Mouse (Mus musculus) liver, embryonic 14.5 days (tissue): ENCODE data around the gene Ppp2r5e. TPM values are rescaled to one million over a fixed set of nuclear protein-coding genes. Genes with fewer than 3 reads are reported as not detected.

Experiments used
- ATAC-seq: fragments of 200-750 bp; cut with Nextera tagmentation; 2 replicates; pipeline ENCODE4 v1.8.0; 2017; ENCODE audit warnings: moderate number of reproducible peaks, mild to moderate bottlenecking, moderate library complexity; ENCODE audit not compliant: insufficient read depth
- DNase-seq, 3 experiments: peaks; one replicate each; pipeline ENCODE4 v3.0.0-alpha.2; 2012 to 2013; ENCODE audit warnings: low read depth in 3 of 3, low spot score in 3 of 3
- H3K27ac ChIP-seq: fragments of 300-500 bp; sonication (generic); 2 replicates; pipeline ENCODE4 v1.5.1; 2014; ENCODE audit warnings: moderate library complexity, mild to moderate bottlenecking, control low read depth, inconsistent platforms
- H3K27me3 ChIP-seq: fragments of 300-500 bp; sonication (generic); 2 replicates; pipeline ENCODE4 v1.6.1; 2014; ENCODE audit warnings: mild to moderate bottlenecking, low read length, moderate library complexity; ENCODE audit not compliant: control insufficient read depth, insufficient read depth
- H3K36me3 ChIP-seq: fragments of 300-500 bp; sonication (generic); replicated peaks from 2 replicates; pipeline ENCODE4 v1.6.1; 2014; ENCODE audit warnings: low read depth; ENCODE audit not compliant: control insufficient read depth, insufficient read depth
- H3K4me1 ChIP-seq, 2 experiments: fragments of 200-500 bp in 1 of 2; fragments of 300-500 bp in 1 of 2; sonication (generic) in 1 of 2; replicated peaks; 2 replicates each; pipeline ENCODE4 v1.6.1; 2012 to 2014; ENCODE audit warnings: antibody characterized with exemption in 1 of 2, inconsistent platforms in 1 of 2, low read length in 1 of 2; ENCODE audit not compliant: control insufficient read depth in 2 of 2, insufficient read depth in 2 of 2
- H3K4me2 ChIP-seq: fragments of 300-500 bp; sonication (generic); 2 replicates; pipeline ENCODE4 v1.6.1; 2014; ENCODE audit warnings: low read depth, mild to moderate bottlenecking, control low read depth, moderate library complexity
- H3K4me3 ChIP-seq, 2 experiments: fragments of 200-500 bp in 1 of 2; fragments of 300-500 bp in 1 of 2; sonication (generic) in 1 of 2; 2 replicates each; pipeline ENCODE4 v1.5.1; 2012 to 2014; ENCODE audit warnings: low read depth in 2 of 2, low read length in 2 of 2, mild to moderate bottlenecking in 2 of 2, control low read depth in 1 of 2, inconsistent platforms in 1 of 2, moderate library complexity in 1 of 2; ENCODE audit not compliant: insufficient read depth in 1 of 2
- H3K9ac ChIP-seq: fragments of 300-500 bp; sonication (generic); replicated peaks from 2 replicates; pipeline ENCODE4 v1.6.1; 2014; ENCODE audit warnings: mild to moderate bottlenecking, control low read depth, moderate library complexity
- H3K9me3 ChIP-seq: fragments of 300-500 bp; sonication (generic); 2 replicates; pipeline ENCODE4 v1.6.1; 2016; ENCODE audit warnings: low read length, mixed read lengths; ENCODE audit not compliant: control insufficient read depth
- CTCF ChIP-seq: IDR thresholded peaks from 2 replicates; pipeline ENCODE4 v1.5.1; 2016; ENCODE audit warnings: antibody characterized with exemption, low read depth, control low read depth
- EP300 ChIP-seq: IDR thresholded peaks from 2 replicates; pipeline ENCODE4 v1.6.1; 2016; ENCODE audit warnings: antibody characterized with exemption, low read depth
- WGBS: fragments of 180-500 bp; shearing (Covaris S2); extraction: QIAGEN DNeasy Blood & Tissue Kit; methylation state at CpG from one replicate; pipeline ENCODE4 v1.1.7; 2014; ENCODE audit not compliant: insufficient replicate concordance; 5-methylcytosine and 5-hydroxymethylcytosine counted together
- polyA plus RNA-seq, 2 experiments: library from polyadenylated mRNA; depleted of rRNA in 1 of 2; stranded (reverse) in 1 of 2; unstranded in 1 of 2; fragments of >200 nt; fragmentation: Nextera tagmentation in 1 of 2; extraction: Ambion mirVana in 1 of 2; gene quantifications; 2 replicates each; pipeline versions ENCODE4 v1.2.1 to v1.2.3; 2012 to 2014

Ppp2r5e gene
- polyA plus RNA-seq, 2 experiments, result 5.0 to 6.8 TPM

GRCm38 (mm10) chr12:75479375-75479898, 116.6 kb downstream of the Ppp2r5e start:
- 81% methylated on average over 8 of the region's 8 CpGs for WGBS
- ATAC-seq, result no peak
- peaks cover 9 to 13% of the 10 kb centered on the region in 2 experiments for H3K4me1 ChIP-seq
- H3K36me3 ChIP-seq, result no peaks in the 10 kb centered on the region
- no peak overlapping the region for H3K27ac ChIP-seq
- H3K9ac ChIP-seq, result no peak overlapping the region
- H3K4me2 ChIP-seq, result no peak overlapping the region
- no peaks in the 10 kb centered on the region for H3K9me3 ChIP-seq
- TF ChIP-seq CTCF (no peak), EP300 (no peak)
- no peak overlapping the region for H3K4me3 ChIP-seq
- no peak for DNase-seq
- no peaks in the 10 kb centered on the region for H3K27me3 ChIP-seq

GRCm38 (mm10) chr12:75478596-75478995, 117.4 kb downstream of the Ppp2r5e start:
- Histone ChIP-seq H3K4me3 (no peak overlapping the region), H3K9ac (no peak overlapping the region), H3K36me3 (no peaks in the 10 kb centered on the region), H3K4me2 (no peak overlapping the region), H3K9me3 (no peaks in the 10 kb centered on the region), H3K4me1 (peaks cover 9 to 13% of the 10 kb centered on the region in 2 experiments), H3K27me3 (no peaks in the 10 kb centered on the region), H3K27ac (no peak overlapping the region)
- WGBS, result 84% methylated on average over 3 of the region's 3 CpGs
- TF ChIP-seq EP300, result no peak
- TF ChIP-seq CTCF, result no peak
- ATAC-seq (no peak), DNase-seq (no peak)

GRCm38 (mm10) chr12:75478117-75478516, 117.9 kb downstream of the Ppp2r5e start:
- no peak overlapping the region for H3K9ac ChIP-seq
- no peak for TF ChIP-seq EP300
- 85% methylated on average over 4 of the region's 4 CpGs for WGBS
- no peaks in the 10 kb centered on the region for H3K36me3 ChIP-seq
- H3K4me2 ChIP-seq, result no peak overlapping the region
- H3K9me3 ChIP-seq, result no peaks in the 10 kb centered on the region
- H3K27ac ChIP-seq, result no peak overlapping the region
- no peaks in the 10 kb centered on the region for H3K27me3 ChIP-seq
- ATAC-seq, result no peak
- no peak overlapping the region for H3K4me3 ChIP-seq
- peaks cover 9 to 13% of the 10 kb centered on the region in 2 experiments for H3K4me1 ChIP-seq
- DNase-seq, result no peak

GRCm38 (mm10) chr12:75473021-75473420, 123.0 kb downstream of the Ppp2r5e start:
- Histone ChIP-seq H3K27ac (no peak overlapping the region), H3K36me3 (no peaks in the 10 kb centered on the region), H3K4me1 (no peaks in the 10 kb centered on the region; a peak in 1 of 4 replicates), H3K9me3 (no peaks in the 10 kb centered on the region), H3K9ac (no peak overlapping the region), H3K4me3 (no peak overlapping the region), H3K4me2 (no peak overlapping the region), H3K27me3 (no peaks in the 10 kb centered on the region)
- ATAC-seq (no peak), DNase-seq (no peak)
- no peak for TF ChIP-seq EP300
- no peak for TF ChIP-seq CTCF
- WGBS, result 79% methylated on average over 2 of the region's 2 CpGs

GRCm38 (mm10) chr12:75472107-75472506, 123.9 kb downstream of the Ppp2r5e start:
- H3K27ac ChIP-seq, result no peak overlapping the region
- DNase-seq (no peak), ATAC-seq (no peak)
- WGBS, result 81% methylated on average over 3 of the region's 3 CpGs
- H3K9ac ChIP-seq, result no peak overlapping the region
- H3K4me1 ChIP-seq, result no peaks in the 10 kb centered on the region; a peak in 1 of 4 replicates
- no peaks in the 10 kb centered on the region for H3K9me3 ChIP-seq
- H3K4me2 ChIP-seq, result no peak overlapping the region
- TF ChIP-seq CTCF (no peak), EP300 (no peak)
- no peaks in the 10 kb centered on the region for H3K27me3 ChIP-seq
- peaks cover 3% of the 10 kb centered on the region; the same call in 1 of the 2 replicates for H3K36me3 ChIP-seq
- H3K4me3 ChIP-seq, result no peak overlapping the region
